Mouse (Mus musculus) liver, embryonic 15.5 days (tissue): Measurements from ENCODE around the gene Slc24a2. TPM values are rescaled to one million over a fixed set of nuclear protein-coding genes. Genes with fewer than 3 reads are reported as not detected.

Experiments used
- ATAC-seq: fragments of 200-750 bp; cut with Nextera tagmentation; 2 replicates; pipeline ENCODE4 v1.8.0; 2017; ENCODE audit warnings: moderate number of reproducible peaks, mild to moderate bottlenecking, moderate library complexity; ENCODE audit not compliant: insufficient read depth
- H3K27ac ChIP-seq: fragments of 300-500 bp; sonication (generic); replicated peaks from 2 replicates; pipeline ENCODE4 v1.5.1; 2015; ENCODE audit warnings: mild to moderate bottlenecking, inconsistent platforms
- H3K27me3 ChIP-seq: fragments of 300-500 bp; sonication (generic); 2 replicates; pipeline ENCODE4 v1.6.1; 2015; ENCODE audit warnings: mild to moderate bottlenecking, inconsistent platforms
- H3K36me3 ChIP-seq: fragments of 300-500 bp; sonication (generic); replicated peaks from 2 replicates; pipeline ENCODE4 v1.6.1; 2015; ENCODE audit warnings: moderate library complexity, mild to moderate bottlenecking, inconsistent platforms
- H3K4me1 ChIP-seq: fragments of 300-500 bp; sonication (generic); replicated peaks from 2 replicates; pipeline ENCODE4 v1.6.1; 2015; ENCODE audit warnings: inconsistent platforms
- H3K4me2 ChIP-seq: fragments of 300-500 bp; sonication (generic); 2 replicates; pipeline ENCODE4 v1.6.1; 2015; ENCODE audit warnings: moderate library complexity, mild to moderate bottlenecking, inconsistent platforms
- H3K4me3 ChIP-seq: fragments of 300-500 bp; sonication (generic); replicated peaks from 2 replicates; pipeline ENCODE4 v1.5.1; 2015; ENCODE audit warnings: mild to moderate bottlenecking, inconsistent platforms
- H3K9ac ChIP-seq: fragments of 300-500 bp; sonication (generic); 2 replicates; pipeline ENCODE4 v1.6.1; 2015; ENCODE audit warnings: moderate library complexity, mild to moderate bottlenecking, inconsistent platforms
- H3K9me3 ChIP-seq: fragments of 300-500 bp; sonication (generic); replicated peaks from 2 replicates; pipeline ENCODE4 v1.6.1; 2016; ENCODE audit warnings: inconsistent platforms
- WGBS: fragments of 180-500 bp; shearing (Covaris S2); methylation state at CpG from one replicate; pipeline ENCODE4 v1.1.7; 2015; ENCODE audit warnings: mixed read lengths; ENCODE audit not compliant: insufficient replicate concordance; 5-methylcytosine and 5-hydroxymethylcytosine counted together
- polyA plus RNA-seq: library from polyadenylated mRNA; unstranded; fragments of >200 nt; fragmentation: Nextera tagmentation; extraction: Ambion mirVana; gene quantifications from 2 replicates; pipeline ENCODE4 v1.2.1, GENCODE M21; 2015

The Slc24a2 gene
- polyA plus RNA-seq, 1 experiment from 2014 or later = not detected

GRCm38 (mm10) chr4:86943296-86943695 is 287.0 kb downstream of the Slc24a2 start:
- Histone ChIP-seq H3K9me3 (no peaks in the 10 kb centered on the region), H3K4me3 (no peak overlapping the region), H3K9ac (no peak overlapping the region), H3K36me3 (no peaks in the 10 kb centered on the region), H3K27ac (no peak overlapping the region), H3K27me3 (no peaks in the 10 kb centered on the region), H3K4me2 (no peak overlapping the region), H3K4me1 (no peaks in the 10 kb centered on the region)
- WGBS = 51% methylated on average over 6 of the region's 6 CpGs
- ATAC-seq = no peak

- Histone ChIP-seq H3K9me3 (no peaks in the 10 kb centered on the region), H3K9ac (no peak overlapping the region), H3K4me2 (no peak overlapping the region), H3K4me1 (no peaks in the 10 kb centered on the region), H3K27ac (no peak overlapping the region), H3K4me3 (no peak overlapping the region), H3K27me3 (no peaks in the 10 kb centered on the region), H3K36me3 (no peaks in the 10 kb centered on the region)
- WGBS = 62% methylated on average over 6 of the region's 6 CpGs
- no peak for ATAC-seq
Observed at GRCm38 (mm10) chr4:86942656-86943055, 287.6 kb downstream of the Slc24a2 start.

- no peak overlapping the region for H3K27ac ChIP-seq
- H3K4me1 ChIP-seq = no peaks in the 10 kb centered on the region
- ATAC-seq = no peak
- no peaks in the 10 kb centered on the region for H3K36me3 ChIP-seq
- no peaks in the 10 kb centered on the region for H3K27me3 ChIP-seq
- WGBS = 43% methylated on average over 3 of the region's 3 CpGs
- H3K9ac ChIP-seq = no peak overlapping the region
- no peak overlapping the region for H3K4me3 ChIP-seq
- H3K9me3 ChIP-seq = no peaks in the 10 kb centered on the region
- H3K4me2 ChIP-seq = no peak overlapping the region
Observed at GRCm38 (mm10) chr4:86936706-86937105, 293.6 kb downstream of the Slc24a2 start.

- Histone ChIP-seq H3K27ac (no peak overlapping the region), H3K9ac (no peak overlapping the region), H3K4me3 (no peak overlapping the region), H3K4me2 (no peak overlapping the region), H3K27me3 (no peaks in the 10 kb centered on the region), H3K36me3 (no peaks in the 10 kb centered on the region), H3K4me1 (no peaks in the 10 kb centered on the region), H3K9me3 (no peaks in the 10 kb centered on the region)
- no peak for ATAC-seq
- 79% methylated on average over 9 of the region's 9 CpGs for WGBS
Observed at GRCm38 (mm10) chr4:86936217-86936616, 294.1 kb downstream of the Slc24a2 start.
